In the genomic region with DNA sequence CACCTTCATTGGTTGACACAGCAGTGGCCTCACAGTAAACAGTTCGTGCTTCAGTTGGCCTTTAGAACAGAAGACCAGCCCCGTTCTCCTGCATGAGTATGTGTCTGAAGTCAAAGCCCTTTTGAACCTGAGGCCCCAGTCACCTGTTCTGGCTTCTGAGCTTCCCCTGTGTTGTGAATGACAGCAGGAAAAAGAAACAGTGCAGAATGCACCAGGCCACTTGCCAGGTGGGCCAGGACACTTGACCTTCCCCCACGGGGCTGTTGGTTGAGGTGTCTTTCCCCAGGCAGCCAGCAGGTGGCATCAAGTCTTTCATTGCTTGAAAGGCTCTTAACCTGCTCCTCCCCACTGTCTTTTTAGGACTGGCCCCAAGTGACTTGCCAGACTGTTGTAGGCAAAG, we compare ENCODE assay signal across 9 mouse cellular contexts.
DNase-seq lines count a peak whose midpoint lies in the region; ATAC-seq and TF ChIP-seq lines count a peak whose summit lies in the region.
"Had no signal": no experiment of that assay in that cellular context is flagged by ENCODE, and none has a peak within 500 bp of the region (broad histone marks: within the 10 kb centered on the region; RNA-seq: fewer than 3 reads in every experiment).

No protein-coding gene starts in this region.

- H3K9me3 ChIP-seq in forebrain, postnatal 0 days (ENCODE audit: low read length): no peaks in the 10 kb centered on the region
- no peaks in the 10 kb centered on the region for H3K9me3 ChIP-seq in forebrain, embryonic 12.5 days

- ATAC-seq in forebrain, postnatal 0 days: no peak
- ATAC-seq in forebrain, embryonic 12.5 days (ENCODE audit: low FRiP score): no peak
- peak; percentile 50 for ATAC-seq in megakaryocyte progenitor cell, adult 5-6 weeks (replicated peaks; ENCODE audit: poor library complexity)

- no peak overlapping the region for H3K4me2 ChIP-seq in forebrain, postnatal 0 days (ENCODE audit: low read depth)
- H3K4me2 ChIP-seq in forebrain, embryonic 12.5 days: no peak overlapping the region

- DNase-seq in forebrain, postnatal 0 days: peak; percentile 50
- DNase-seq in urinary bladder, postnatal 25 days (ENCODE audit: low spot score): peak; percentile 64
- DNase-seq in urinary bladder, adult 2 months (ENCODE audit: low spot score): no peak
- DNase-seq in embryo, embryonic 11 days: peak; percentile 70
- DNase-seq in kidney, adult 9 months: peak; percentile 84
- DNase-seq in thymus, postnatal 25 days: peak; percentile 50

- H3K27ac ChIP-seq in forebrain, postnatal 0 days (ENCODE audit: low read depth, low read length): no peak overlapping the region
- H3K27ac ChIP-seq in forebrain, embryonic 12.5 days: no peak overlapping the region

- no peaks in the 10 kb centered on the region for H3K27me3 ChIP-seq in forebrain, postnatal 0 days (ENCODE audit: insufficient read depth, low read length)
- H3K27me3 ChIP-seq in forebrain, embryonic 12.5 days: no peaks in the 10 kb centered on the region

- 57% methylated on average over 3 of the region's 3 CpGs for WGBS in forebrain, postnatal 0 days
- WGBS in forebrain, embryonic 12.5 days: 62% methylated on average over 3 of the region's 3 CpGs

- H3K4me3 ChIP-seq in forebrain, postnatal 0 days (ENCODE audit: low read depth, low read length): no peak overlapping the region
- H3K4me3 ChIP-seq in forebrain, embryonic 12.5 days (replicated peaks): no peak overlapping the region
- H3K4me3 ChIP-seq: myocyte had no signal

- H3K4me1 ChIP-seq in forebrain, postnatal 0 days (ENCODE audit: insufficient read depth): no peaks in the 10 kb centered on the region
- no peaks in the 10 kb centered on the region for H3K4me1 ChIP-seq in forebrain, embryonic 12.5 days

- H3K36me3 ChIP-seq in forebrain, postnatal 0 days (ENCODE audit: insufficient read depth): peaks cover 4% of the 10 kb centered on the region
- H3K36me3 ChIP-seq in forebrain, embryonic 12.5 days (replicated peaks): no peaks in the 10 kb centered on the region

- no peak overlapping the region for H3K9ac ChIP-seq in forebrain, postnatal 0 days
- no peak overlapping the region for H3K9ac ChIP-seq in forebrain, embryonic 12.5 days

- peak; percentile 70 for TF ChIP-seq CTCF in forebrain, postnatal 0 days (IDR thresholded peaks at IDR 0.05; ENCODE audit: low read depth)
